Mouse (Mus musculus) right cerebral cortex, postnatal 10 days (tissue): ENCODE results near the gene Irak3.
A peak's percentile ranks its signal among the peaks of the same experiment; 100 is the strongest.
"Not testable (repeated sequence)": the region's sequence is repeated elsewhere in the genome, so short reads cannot be mapped to it uniquely, and the experiment has no call there.

Experiments used
- DNase-seq, 2 experiments: peaks; one replicate each; pipeline ENCODE4 v3.0.0; 2021; ENCODE audit warnings: low spot score in 2 of 2

Irak3 gene

GRCm38 (mm10) chr10:120201961-120202402 lies at the start of gene Irak3:
TSS of gene Irak3 (minus strand) at chr10:120202130.
- DNase-seq: peak; percentile 75 to 88

- DNase-seq: no peak
Observed at GRCm38 (mm10) chr10:120250911-120251683, 49.2 kb upstream of the Irak3 start.

- DNase-seq: peak; percentile 37 to 54
Observed at GRCm38 (mm10) chr10:120246994-120247750, 45.2 kb upstream of the Irak3 start.

- no peak for DNase-seq
Observed at GRCm38 (mm10) chr10:120245681-120246080, 43.8 kb upstream of the Irak3 start.

- DNase-seq: no peak
Observed at GRCm38 (mm10) chr10:120242421-120242820, 40.5 kb upstream of the Irak3 start.

- DNase-seq: no peak
Observed at GRCm38 (mm10) chr10:120239476-120239875, 37.5 kb upstream of the Irak3 start.

- no peak for DNase-seq
Observed at GRCm38 (mm10) chr10:120238241-120238640, 36.3 kb upstream of the Irak3 start.

GRCm38 (mm10) chr10:120236855-120237254 lies 34.9 kb upstream of the Irak3 start:
- no peak for DNase-seq

- peak; percentile 71 to 85 for DNase-seq
Observed at GRCm38 (mm10) chr10:120233655-120234367, 31.9 kb upstream of the Irak3 start.

GRCm38 (mm10) chr10:120231718-120232117 lies 29.8 kb upstream of the Irak3 start:
- peak in 1 of 2 experiments; percentile 63 for DNase-seq

GRCm38 (mm10) chr10:120226871-120227661 lies 25.1 kb upstream of the Irak3 start, which contains the start of gene Llph:
TSS of gene Llph (plus strand) at chr10:120227070.
- DNase-seq: peak; percentile 89 to 90

- no peak for DNase-seq
Observed at GRCm38 (mm10) chr10:120220776-120221175, 18.8 kb upstream of the Irak3 start.

- DNase-seq: no peak
Observed at GRCm38 (mm10) chr10:120219578-120220359, 17.8 kb upstream of the Irak3 start.

- DNase-seq: no peak
Observed at GRCm38 (mm10) chr10:120218996-120219395, 17.1 kb upstream of the Irak3 start.

GRCm38 (mm10) chr10:120217099-120217498 lies 15.2 kb upstream of the Irak3 start:
- DNase-seq: not testable (repeated sequence)

GRCm38 (mm10) chr10:120210096-120210495 lies 8.2 kb upstream of the Irak3 start:
- DNase-seq: no peak

GRCm38 (mm10) chr10:120209539-120209925 lies 7.6 kb upstream of the Irak3 start:
- DNase-seq: no peak

- DNase-seq: peak; percentile 95
Observed at GRCm38 (mm10) chr10:120208575-120209538, 6.9 kb upstream of the Irak3 start.

GRCm38 (mm10) chr10:120208015-120208414 lies 6.1 kb upstream of the Irak3 start:
- DNase-seq: no peak
